Mouse (Mus musculus) brain, embryonic 14.5 days (tissue): ENCODE data around the gene Pml.

Experiments
- CTCF ChIP-seq: fragments of 200-500 bp; IDR thresholded peaks from 2 replicates; pipeline ENCODE4 v1.5.1; 2012; ENCODE audit warnings: inconsistent platforms, mild to moderate bottlenecking, moderate library complexity, borderline replicate concordance; ENCODE audit not compliant: insufficient read depth, insufficient read length; ENCODE audit errors: extremely low read depth
- POLR2A ChIP-seq: fragments of 200-500 bp; IDR thresholded peaks from 2 replicates; pipeline ENCODE4 v1.6.1; 2012; ENCODE audit warnings: mild to moderate bottlenecking, inconsistent platforms, borderline replicate concordance; ENCODE audit not compliant: poor library complexity, insufficient read depth, insufficient read length, severe bottlenecking; ENCODE audit errors: extremely low read depth

DNA sequence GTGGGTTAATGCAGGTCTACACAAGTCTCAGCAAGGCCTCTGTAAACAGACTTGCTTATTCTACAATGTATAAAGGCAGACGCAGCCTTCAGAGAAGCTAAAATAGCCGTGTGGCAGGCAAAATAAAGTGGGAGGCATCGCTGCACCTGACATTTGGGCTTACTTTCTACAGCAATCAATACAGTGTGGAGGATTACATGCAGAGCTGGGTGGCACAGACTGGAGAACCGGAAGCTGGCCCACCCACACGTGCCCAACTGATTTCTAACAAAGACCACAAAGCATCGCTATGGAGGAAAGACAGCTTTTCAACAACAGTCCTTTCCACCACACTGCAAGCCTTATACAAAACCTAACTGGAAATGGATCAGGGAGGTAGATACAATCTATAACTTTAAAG lies 65.1 kb downstream of the Pml start:
- TF ChIP-seq CTCF (no peak), POLR2A (no peak)
